Mouse (Mus musculus) neural tube, embryonic 12.5 days (tissue): ENCODE measurements around the gene Klhl23. TPM values are rescaled to one million over a fixed set of nuclear protein-coding genes. Genes with fewer than 3 reads are reported as not detected.
A peak's percentile ranks its signal among the peaks of the same experiment; 100 is the strongest.
"Not testable (repeated sequence)": the region's sequence is repeated elsewhere in the genome, so short reads cannot be mapped to it uniquely, and the experiment has no call there.

Experiments used
- ATAC-seq: fragments of 200-750 bp; cut with Nextera tagmentation; 2 replicates; pipeline ENCODE4 v1.8.0; 2017; ENCODE audit warnings: low read depth, mild to moderate bottlenecking, moderate TSS enrichment, moderate library complexity; ENCODE audit not compliant: low FRiP score
- H3K27ac ChIP-seq: fragments of 300-500 bp; sonication (generic); 2 replicates; pipeline ENCODE4 v1.5.1; 2016
- H3K27me3 ChIP-seq: fragments of 300-500 bp; sonication (generic); replicated peaks from 2 replicates; pipeline ENCODE4 v1.6.1; 2016; ENCODE audit warnings: mild to moderate bottlenecking
- H3K36me3 ChIP-seq: fragments of 300-500 bp; sonication (generic); 2 replicates; pipeline ENCODE4 v1.6.1; 2016; ENCODE audit warnings: mild to moderate bottlenecking
- H3K4me1 ChIP-seq: fragments of 300-500 bp; sonication (generic); 2 replicates; pipeline ENCODE4 v1.6.1; 2016
- H3K4me2 ChIP-seq: fragments of 300-500 bp; sonication (generic); replicated peaks from 2 replicates; pipeline ENCODE4 v1.6.1; 2016; ENCODE audit warnings: mild to moderate bottlenecking
- H3K4me3 ChIP-seq: fragments of 300-500 bp; sonication (generic); 2 replicates; pipeline ENCODE4 v1.5.1; 2016
- H3K9ac ChIP-seq: fragments of 300-500 bp; sonication (generic); 2 replicates; pipeline ENCODE4 v1.6.1; 2016; ENCODE audit warnings: mild to moderate bottlenecking
- H3K9me3 ChIP-seq: fragments of 300-500 bp; sonication (generic); 2 replicates; pipeline ENCODE4 v1.6.1; 2016; ENCODE audit warnings: mild to moderate bottlenecking
- WGBS: fragments of 180-500 bp; shearing (Covaris S2); methylation state at CpG from one replicate; pipeline ENCODE4 v1.1.7; 2016; 5-methylcytosine and 5-hydroxymethylcytosine counted together
- polyA plus RNA-seq: library from polyadenylated mRNA; unstranded; fragments of >200 nt; fragmentation: Nextera tagmentation; extraction: Ambion mirVana; gene quantifications from 2 replicates; pipeline ENCODE4 v1.2.1, GENCODE M21; 2016

Gene Klhl23
- polyA plus RNA-seq, 1 experiment from 2014 or later: 50.9 TPM

GRCm38 (mm10) chr2:69811349-69811748 is 10.4 kb upstream of the Klhl23 start:
- H3K4me2 ChIP-seq, H3K4me1 ChIP-seq, H3K4me3 ChIP-seq, H3K9ac ChIP-seq, H3K9me3 ChIP-seq, ATAC-seq, H3K27me3 ChIP-seq, H3K36me3 ChIP-seq, H3K27ac ChIP-seq: not testable (repeated sequence)
- 76% methylated on average over 7 of the region's 7 CpGs for WGBS

GRCm38 (mm10) chr2:69816575-69816974 is 5.2 kb upstream of the Klhl23 start:
- Histone ChIP-seq H3K4me3 (no peak overlapping the region), H3K9me3 (no peaks in the 10 kb centered on the region), H3K27ac (no peak overlapping the region), H3K4me1 (no peaks in the 10 kb centered on the region), H3K9ac (no peak overlapping the region), H3K27me3 (no peaks in the 10 kb centered on the region), H3K36me3 (no peaks in the 10 kb centered on the region), H3K4me2 (no peak overlapping the region)
- WGBS: 90% methylated on average over 5 of the region's 5 CpGs
- ATAC-seq: no peak

GRCm38 (mm10) chr2:69818350-69819085 is 3.2 kb upstream of the Klhl23 start:
- Histone ChIP-seq H3K27ac (no peak overlapping the region), H3K9me3 (no peaks in the 10 kb centered on the region), H3K9ac (no peak overlapping the region), H3K4me2 (no peak overlapping the region), H3K4me3 (no peak overlapping the region), H3K4me1 (no peaks in the 10 kb centered on the region), H3K36me3 (no peaks in the 10 kb centered on the region), H3K27me3 (no peaks in the 10 kb centered on the region)
- WGBS: 83% methylated on average over 9 of the region's 9 CpGs
- no peak for ATAC-seq

- no peaks in the 10 kb centered on the region for H3K27me3 ChIP-seq
- no peak overlapping the region for H3K9ac ChIP-seq
- H3K4me3 ChIP-seq: no peak overlapping the region
- H3K27ac ChIP-seq: no peak overlapping the region
- 77% methylated on average over 1 of the region's 1 CpGs for WGBS
- no peak for ATAC-seq
- H3K4me1 ChIP-seq: peaks cover 12% of the 10 kb centered on the region; the same call in 1 of the 2 replicates
- H3K9me3 ChIP-seq: no peaks in the 10 kb centered on the region
- no peaks in the 10 kb centered on the region for H3K36me3 ChIP-seq
- H3K4me2 ChIP-seq: no peak overlapping the region
These were observed 1.5 kb upstream of the Klhl23 start for GRCm38 (mm10) chr2:69820201-69820600.

GRCm38 (mm10) chr2:69822361-69823128 is 801 bp downstream of the Klhl23 start:
- under 1% methylated on average over 79 of the region's 80 CpGs for WGBS
- ATAC-seq: peak; percentile 81
- Histone ChIP-seq H3K36me3 (no peaks in the 10 kb centered on the region), H3K9ac (peak overlapping the region; percentile 91), H3K4me1 (peaks cover 12% of the 10 kb centered on the region; the same call in 1 of the 2 replicates), H3K27ac (peak overlapping the region; percentile 79), H3K9me3 (no peaks in the 10 kb centered on the region), H3K4me2 (peak overlapping the region; percentile 83), H3K4me3 (peak overlapping the region; percentile 93), H3K27me3 (no peaks in the 10 kb centered on the region)

- H3K4me1 ChIP-seq: peaks cover 12% of the 10 kb centered on the region; the same call in 1 of the 2 replicates
- H3K27ac ChIP-seq: peak overlapping the region; percentile 79
- H3K27me3 ChIP-seq: no peaks in the 10 kb centered on the region
- peak overlapping the region; percentile 93 for H3K4me3 ChIP-seq
- 3% methylated on average over 45 of the region's 45 CpGs for WGBS
- H3K36me3 ChIP-seq: no peaks in the 10 kb centered on the region
- ATAC-seq: peak; percentile 81
- H3K9ac ChIP-seq: peak overlapping the region; percentile 91
- H3K9me3 ChIP-seq: no peaks in the 10 kb centered on the region
- peak overlapping the region; percentile 83 for H3K4me2 ChIP-seq
These were observed 1.5 kb downstream of the Klhl23 start for GRCm38 (mm10) chr2:69823129-69823677.

GRCm38 (mm10) chr2:69825898-69826297 is 4.2 kb downstream of the Klhl23 start:
- Histone ChIP-seq H3K4me3 (no peak overlapping the region), H3K4me2 (no peak overlapping the region), H3K27ac (no peak overlapping the region), H3K27me3 (no peaks in the 10 kb centered on the region), H3K36me3 (peaks cover 6% of the 10 kb centered on the region), H3K9ac (no peak overlapping the region), H3K9me3 (no peaks in the 10 kb centered on the region), H3K4me1 (peaks cover 12% of the 10 kb centered on the region; the same call in 1 of the 2 replicates)
- no peak for ATAC-seq
- WGBS: 87% methylated on average over 10 of the region's 10 CpGs

- Histone ChIP-seq H3K27ac (no peak overlapping the region), H3K4me3 (no peak overlapping the region)
These were observed 4.6 kb downstream of the Klhl23 start for GRCm38 (mm10) chr2:69826380-69826779.

GRCm38 (mm10) chr2:69828031-69828430 is 6.3 kb downstream of the Klhl23 start:
- Histone ChIP-seq H3K4me2 (no peak overlapping the region), H3K36me3 (peaks cover 11% of the 10 kb centered on the region), H3K27me3 (no peaks in the 10 kb centered on the region), H3K9me3 (no peaks in the 10 kb centered on the region), H3K4me1 (peaks cover 12% of the 10 kb centered on the region; the same call in 1 of the 2 replicates), H3K9ac (no peak overlapping the region), H3K4me3 (no peak overlapping the region), H3K27ac (no peak overlapping the region)
- no peak for ATAC-seq
- WGBS: 54% methylated on average over 7 of the region's 7 CpGs

More at GRCm38 (mm10) chr2:69826380-69826779, 4.6 kb downstream of the Klhl23 start:
- Histone ChIP-seq H3K9me3 (no peaks in the 10 kb centered on the region), H3K9ac (no peak overlapping the region), H3K4me2 (no peak overlapping the region), H3K27me3 (no peaks in the 10 kb centered on the region), H3K36me3 (peaks cover 6% of the 10 kb centered on the region), H3K4me1 (peaks cover 12% of the 10 kb centered on the region; the same call in 1 of the 2 replicates)
- whole genome bisulfite sequencing: 65% methylated on average over 2 of the region's 2 CpGs
- ATAC-seq: no peak

GRCm38 (mm10) chr2:69829680-69830079 is 7.9 kb downstream of the Klhl23 start:
- Histone ChIP-seq H3K9me3 (no peaks in the 10 kb centered on the region), H3K4me1 (peaks cover 1% of the 10 kb centered on the region; the same call in 1 of the 2 replicates), H3K27ac (no peak overlapping the region), H3K4me3 (no peak overlapping the region), H3K4me2 (no peak overlapping the region), H3K36me3 (peaks cover 25% of the 10 kb centered on the region), H3K9ac (no peak overlapping the region), H3K27me3 (no peaks in the 10 kb centered on the region)
- no peak for ATAC-seq
- WGBS: 93% methylated on average over 2 of the region's 2 CpGs

GRCm38 (mm10) chr2:69830116-69830515 is 8.4 kb downstream of the Klhl23 start:
- WGBS: 87% methylated on average over 8 of the region's 8 CpGs
- no peak overlapping the region for H3K4me2 ChIP-seq
- no peak overlapping the region for H3K4me3 ChIP-seq
- H3K9ac ChIP-seq: no peak overlapping the region
- H3K4me1 ChIP-seq: no peaks in the 10 kb centered on the region; the same call in 1 of the 2 replicates
- ATAC-seq: no peak
- H3K27ac ChIP-seq: no peak overlapping the region
- H3K36me3 ChIP-seq: peaks cover 25% of the 10 kb centered on the region
- H3K9me3 ChIP-seq: no peaks in the 10 kb centered on the region
- no peaks in the 10 kb centered on the region for H3K27me3 ChIP-seq
